ENCODE assay signal across 15 mouse cellular contexts in the genomic region with DNA sequence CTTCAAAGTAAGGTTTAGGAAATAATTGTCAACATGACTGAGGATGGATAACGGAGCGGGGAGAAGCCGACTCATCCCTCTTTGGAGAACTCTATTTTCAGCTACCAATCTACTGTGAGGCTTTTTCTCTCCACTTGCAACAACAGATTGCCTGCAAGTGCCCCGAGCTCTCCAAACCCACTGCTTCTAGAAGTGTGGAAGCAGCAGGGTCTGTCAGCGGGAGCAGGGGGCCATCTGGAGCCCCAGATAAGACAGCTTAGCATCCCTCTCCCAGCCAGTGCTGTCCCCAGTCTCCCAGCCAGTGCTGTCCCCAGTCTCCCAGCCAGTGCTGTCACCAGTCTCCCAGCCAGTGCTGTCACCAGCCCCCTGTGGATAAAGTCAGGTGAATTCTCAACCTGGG. TPM values are rescaled to one million over a fixed set of nuclear protein-coding genes. Genes with fewer than 3 reads are reported as not detected.
A peak's percentile ranks its signal among the peaks of the same experiment; 100 is the strongest.
DNase-seq lines count a peak whose midpoint lies in the region; ATAC-seq and TF ChIP-seq lines count a peak whose summit lies in the region.
"Had no signal": no experiment of that assay in that cellular context is flagged by ENCODE, and none has a peak within 500 bp of the region (broad histone marks: within the 10 kb centered on the region; RNA-seq: fewer than 3 reads in every experiment).

No protein-coding gene starts in this region.

- H3K27ac ChIP-seq in hindbrain, postnatal 0 days: peak overlapping the region; percentile 32; the same call in 1 of the 2 replicates
- H3K27ac ChIP-seq in hindbrain, embryonic 12.5 days: no peak overlapping the region
- no peak overlapping the region for H3K27ac ChIP-seq in intestine, postnatal 0 days (ENCODE audit: low read depth, low read length)
- H3K27ac ChIP-seq: gastrocnemius, adult 2 months; heart, adult 2 months; kidney, postnatal 0 days; midbrain, embryonic 13.5 days; neural tube, embryonic 12.5 days had no signal

- no peak for TF ChIP-seq POLR2A in brain, embryonic 14.5 days (IDR thresholded peaks at IDR 0.05; ENCODE audit: borderline replicate concordance, extremely low read depth, insufficient read depth, insufficient read length, poor library complexity, severe bottlenecking)

- H3K4me2 ChIP-seq in hindbrain, postnatal 0 days (ENCODE audit: low read depth, low read length): no peak overlapping the region
- H3K4me2 ChIP-seq in hindbrain, embryonic 12.5 days (replicated peaks): no peak overlapping the region
- H3K4me2 ChIP-seq in intestine, postnatal 0 days (replicated peaks; ENCODE audit: low read depth): no peak overlapping the region
- H3K4me2 ChIP-seq: midbrain, embryonic 13.5 days; neural tube, embryonic 12.5 days had no signal

- H3K9me3 ChIP-seq in hindbrain, postnatal 0 days (ENCODE audit: low read length): no peaks in the 10 kb centered on the region
- H3K9me3 ChIP-seq in hindbrain, embryonic 12.5 days (replicated peaks): 0 out of 2 replicates have a peak, but pooled peaks cover 4% of the 10 kb centered on the region
- no peaks in the 10 kb centered on the region for H3K9me3 ChIP-seq in intestine, postnatal 0 days (ENCODE audit: control insufficient read depth)

- H3K4me1 ChIP-seq in hindbrain, postnatal 0 days (ENCODE audit: insufficient read depth, low read length): no peaks in the 10 kb centered on the region
- no peaks in the 10 kb centered on the region for H3K4me1 ChIP-seq in hindbrain, embryonic 12.5 days
- no peaks in the 10 kb centered on the region for H3K4me1 ChIP-seq in intestine, postnatal 0 days (replicated peaks; ENCODE audit: control insufficient read depth, insufficient read depth, low read length)
- H3K4me1 ChIP-seq: midbrain, embryonic 13.5 days; neural tube, embryonic 12.5 days had no signal

- TF ChIP-seq CTCF in hindbrain, postnatal 0 days (IDR thresholded peaks at IDR 0.05; ENCODE audit: low read depth): no peak
- TF ChIP-seq CTCF in brain, embryonic 14.5 days (IDR thresholded peaks at IDR 0.05; ENCODE audit: borderline replicate concordance, extremely low read depth, insufficient read depth, insufficient read length): no peak
- no peak for TF ChIP-seq CTCF in intestine, postnatal 0 days (IDR thresholded peaks at IDR 0.05; ENCODE audit: low read depth)

- DNase-seq in hindbrain, postnatal 0 days (ENCODE audit: low spot score): peak; percentile 54
- DNase-seq in brain, adult 2 months (ENCODE audit: low read depth, low spot score): peak; percentile 87
- peak; percentile 50 for DNase-seq in brain, embryonic 14.5 days (ENCODE audit: low read depth)
- peak; percentile 52 to 55 for DNase-seq in cerebellum, postnatal 36 days
- DNase-seq in kidney, postnatal 10 days: no peak
- DNase-seq: gastrocnemius, adult 2 months; heart, adult 2 months; heart, postnatal 10 days; thymus, adult 18-20 months had no signal

- H3K9ac ChIP-seq in hindbrain, postnatal 0 days (replicated peaks; ENCODE audit: low read length): no peak overlapping the region
- H3K9ac ChIP-seq in hindbrain, embryonic 12.5 days: no peak overlapping the region
- H3K9ac ChIP-seq in intestine, postnatal 0 days (ENCODE audit: low read depth, low read length): no peak overlapping the region
- H3K9ac ChIP-seq: midbrain, embryonic 13.5 days; neural tube, embryonic 12.5 days had no signal

- WGBS in hindbrain, postnatal 0 days: 75% methylated on average over 5 of the region's 5 CpGs
- WGBS in hindbrain, embryonic 12.5 days: 83% methylated on average over 5 of the region's 5 CpGs
- 82% methylated on average over 5 of the region's 5 CpGs for WGBS in intestine, postnatal 0 days

- no peaks in the 10 kb centered on the region for H3K27me3 ChIP-seq in hindbrain, postnatal 0 days (ENCODE audit: insufficient read depth, low read length)
- peaks cover 1% of the 10 kb centered on the region; the same call in 1 of the 2 replicates for H3K27me3 ChIP-seq in hindbrain, embryonic 12.5 days
- H3K27me3 ChIP-seq in intestine, postnatal 0 days (replicated peaks; ENCODE audit: control insufficient read depth, insufficient read depth, low read length): no peaks in the 10 kb centered on the region
- H3K27me3 ChIP-seq: neural tube, embryonic 12.5 days had no signal

- no peaks in the 10 kb centered on the region for H3K36me3 ChIP-seq in hindbrain, postnatal 0 days (ENCODE audit: insufficient read depth, low read length)
- H3K36me3 ChIP-seq in hindbrain, embryonic 12.5 days: no peaks in the 10 kb centered on the region
- H3K36me3 ChIP-seq in intestine, postnatal 0 days (ENCODE audit: control insufficient read depth, insufficient read depth): no peaks in the 10 kb centered on the region
- H3K36me3 ChIP-seq: midbrain, embryonic 13.5 days; neural tube, embryonic 12.5 days had no signal

- no peak overlapping the region for H3K4me3 ChIP-seq in hindbrain, postnatal 0 days (ENCODE audit: low read length)
- H3K4me3 ChIP-seq in hindbrain, embryonic 12.5 days: no peak overlapping the region
- H3K4me3 ChIP-seq in intestine, postnatal 0 days (ENCODE audit: low read depth, low read length): no peak overlapping the region
- H3K4me3 ChIP-seq: gastrocnemius, adult 2 months; heart, adult 2 months; midbrain, embryonic 13.5 days; neural tube, embryonic 12.5 days had no signal

- peak; percentile 50; the same call in 1 of the 2 replicates for ATAC-seq in hindbrain, postnatal 0 days
- no peak for ATAC-seq in hindbrain, embryonic 12.5 days (ENCODE audit: low FRiP score)
- no peak for ATAC-seq in intestine, postnatal 0 days
- ATAC-seq: midbrain, embryonic 13.5 days had no signal

RNA-seq across cellular contexts. Expression of gene Rasgef1c, which starts 48.2 kb away (rescaled TPM):
- 50.2 and 53.9 TPM in 2 replicates for total RNA-seq in hindbrain, postnatal 0 days (2014; rRNA removed)
- polyA plus RNA-seq in hindbrain, postnatal 0 days (2015; fragmentation: Nextera tagmentation; extraction: Ambion mirVana): 44.9 and 45.2 TPM in 2 replicates
- polyA plus RNA-seq in hindbrain, embryonic 12.5 days (2016; fragmentation: Nextera tagmentation; extraction: Ambion mirVana): 5.3 and 6.7 TPM in 2 replicates
- 10.4 and 16.4 TPM in 2 replicates for polyA plus RNA-seq in brain, embryonic 14.5 days (2012; rRNA removed)
- 0.44 and 0.78 TPM in 2 replicates for polyA plus RNA-seq in intestine, postnatal 0 days (2015; fragmentation: Nextera tagmentation; extraction: Ambion mirVana)
- polyA plus RNA-seq: liver, embryonic 16.5 days had no signal
